Mouse (Mus musculus) lung, embryonic 14.5 days (tissue): Measurements from ENCODE around the gene Adamts16. TPM values are rescaled to one million over a fixed set of nuclear protein-coding genes. Genes with fewer than 3 reads are reported as not detected.
A peak's percentile ranks its signal among the peaks of the same experiment; 100 is the strongest.

Experiments
- ATAC-seq: fragments of 200-750 bp; cut with Nextera tagmentation; 2 replicates; pipeline ENCODE4 v1.8.0; 2017; ENCODE audit warnings: mild to moderate bottlenecking, moderate TSS enrichment, moderate library complexity; ENCODE audit not compliant: insufficient read depth
- DNase-seq: peaks from one replicate; pipeline ENCODE4 v3.0.0-alpha.2; 2015
- H3K27ac ChIP-seq: fragments of 300-500 bp; sonication (generic); 2 replicates; pipeline ENCODE4 v1.5.1; 2014; ENCODE audit warnings: low read depth, mild to moderate bottlenecking, moderate library complexity
- H3K27me3 ChIP-seq: fragments of 300-500 bp; sonication (generic); 2 replicates; pipeline ENCODE4 v1.6.1; 2014; ENCODE audit warnings: low read length, control low read depth; ENCODE audit not compliant: insufficient read depth
- H3K36me3 ChIP-seq: fragments of 300-500 bp; sonication (generic); 2 replicates; pipeline ENCODE4 v1.6.1; 2014; ENCODE audit warnings: control low read depth; ENCODE audit not compliant: insufficient read depth
- H3K4me1 ChIP-seq: fragments of 300-500 bp; sonication (generic); 2 replicates; pipeline ENCODE4 v1.6.1; 2014; ENCODE audit warnings: antibody characterized with exemption, control low read depth; ENCODE audit not compliant: insufficient read depth
- H3K4me2 ChIP-seq: fragments of 300-500 bp; sonication (generic); 2 replicates; pipeline ENCODE4 v1.6.1; 2014; ENCODE audit warnings: mild to moderate bottlenecking
- H3K4me3 ChIP-seq: fragments of 300-500 bp; sonication (generic); 2 replicates; pipeline ENCODE4 v1.5.1; 2014; ENCODE audit warnings: low read depth, low read length
- H3K9ac ChIP-seq: fragments of 300-500 bp; sonication (generic); 2 replicates; pipeline ENCODE4 v1.6.1; 2014
- H3K9me3 ChIP-seq: fragments of 300-500 bp; sonication (generic); 2 replicates; pipeline ENCODE4 v1.6.1; 2016; ENCODE audit warnings: low read depth, low read length, control low read depth
- CTCF ChIP-seq: IDR thresholded peaks from 2 replicates; pipeline ENCODE4 v1.5.1; 2016; ENCODE audit warnings: antibody characterized with exemption, low read depth
- WGBS: fragments of 180-500 bp; shearing (Covaris S2); extraction: QIAGEN DNeasy Blood & Tissue Kit; methylation state at CpG from one replicate; pipeline ENCODE4 v1.1.7; 2014; 5-methylcytosine and 5-hydroxymethylcytosine counted together
- polyA plus RNA-seq: library from polyadenylated mRNA; unstranded; fragments of >200 nt; fragmentation: Nextera tagmentation; extraction: Ambion mirVana; gene quantifications from 2 replicates; pipeline ENCODE4 v1.2.1, GENCODE M21; 2014

Adamts16 gene
- polyA plus RNA-seq, 1 experiment from 2014 or later = 0.04 TPM

- ATAC-seq (no peak), DNase-seq (peak; percentile 16)
- 0 out of 2 replicates have a peak, but pooled peaks have one; percentile 7 for TF ChIP-seq CTCF
These were observed 20.7 kb upstream of the Adamts16 start for GRCm38 (mm10) chr13:70862162-70862908.

GRCm38 (mm10) chr13:70853601-70854000 lies 12.0 kb upstream of the Adamts16 start:
- Histone ChIP-seq H3K4me3 (no peak overlapping the region), H3K36me3 (no peaks in the 10 kb centered on the region), H3K4me1 (no peaks in the 10 kb centered on the region), H3K9me3 (no peaks in the 10 kb centered on the region), H3K4me2 (no peak overlapping the region), H3K27ac (no peak overlapping the region), H3K9ac (no peak overlapping the region), H3K27me3 (no peaks in the 10 kb centered on the region)
- TF ChIP-seq CTCF = no peak
- DNase-seq (peak; percentile 78), ATAC-seq (0 out of 2 replicates have a peak, but pooled peaks have one; percentile 38)

More at GRCm38 (mm10) chr13:70862162-70862908, 20.7 kb upstream of the Adamts16 start:
- Histone ChIP-seq H3K36me3 (no peaks in the 10 kb centered on the region), H3K4me1 (no peaks in the 10 kb centered on the region), H3K4me3 (no peak overlapping the region), H3K9ac (no peak overlapping the region), H3K27me3 (no peaks in the 10 kb centered on the region), H3K4me2 (no peak overlapping the region), H3K9me3 (no peaks in the 10 kb centered on the region), H3K27ac (no peak overlapping the region)
- 36% methylated on average over 8 of the region's 8 CpGs for WGBS

GRCm38 (mm10) chr13:70846933-70847332 lies 5.3 kb upstream of the Adamts16 start:
- no peak for TF ChIP-seq CTCF
- 46% methylated on average over 2 of the region's 2 CpGs for WGBS
- Histone ChIP-seq H3K4me3 (no peak overlapping the region), H3K9me3 (no peaks in the 10 kb centered on the region), H3K36me3 (no peaks in the 10 kb centered on the region), H3K4me1 (no peaks in the 10 kb centered on the region), H3K27ac (no peak overlapping the region), H3K9ac (no peak overlapping the region), H3K27me3 (peaks cover 6% of the 10 kb centered on the region; the same call in 1 of the 2 replicates), H3K4me2 (no peak overlapping the region)
- ATAC-seq (no peak), DNase-seq (no peak)

GRCm38 (mm10) chr13:70845526-70845925 lies 3.9 kb upstream of the Adamts16 start:
- no peak overlapping the region for H3K4me2 ChIP-seq
- H3K27ac ChIP-seq = no peak overlapping the region
- no peaks in the 10 kb centered on the region for H3K4me1 ChIP-seq
- peaks cover 20% of the 10 kb centered on the region for H3K27me3 ChIP-seq
- no peak for DNase-seq
- H3K9me3 ChIP-seq = no peaks in the 10 kb centered on the region
- TF ChIP-seq CTCF = no peak
- no peak for ATAC-seq
- WGBS = 81% methylated on average over 7 of the region's 7 CpGs
- H3K9ac ChIP-seq = no peak overlapping the region
- no peaks in the 10 kb centered on the region for H3K36me3 ChIP-seq
- H3K4me3 ChIP-seq = no peak overlapping the region

GRCm38 (mm10) chr13:70842126-70842525 lies 515 bp upstream of the Adamts16 start:
- no peak for DNase-seq
- no peaks in the 10 kb centered on the region for H3K4me1 ChIP-seq
- WGBS = 51% methylated on average over 4 of the region's 4 CpGs
- no peak overlapping the region for H3K9ac ChIP-seq
- peaks cover 23% of the 10 kb centered on the region for H3K27me3 ChIP-seq
- no peak for TF ChIP-seq CTCF
- no peaks in the 10 kb centered on the region for H3K9me3 ChIP-seq
- ATAC-seq = no peak
- no peak overlapping the region for H3K4me3 ChIP-seq
- no peak overlapping the region for H3K27ac ChIP-seq
- no peak overlapping the region for H3K4me2 ChIP-seq
- H3K36me3 ChIP-seq = no peaks in the 10 kb centered on the region

GRCm38 (mm10) chr13:70840161-70840560 lies 1.4 kb downstream of the Adamts16 start:
- Histone ChIP-seq H3K4me2 (no peak overlapping the region), H3K27ac (no peak overlapping the region), H3K4me1 (no peaks in the 10 kb centered on the region), H3K9me3 (no peaks in the 10 kb centered on the region), H3K9ac (no peak overlapping the region), H3K4me3 (no peak overlapping the region), H3K27me3 (peaks cover 23% of the 10 kb centered on the region), H3K36me3 (no peaks in the 10 kb centered on the region)
- ATAC-seq (no peak), DNase-seq (peak; percentile 88)
- peak; percentile 91 for TF ChIP-seq CTCF
- WGBS = 6% methylated on average over 6 of the region's 6 CpGs

- ATAC-seq = no peak
- Histone ChIP-seq H3K9ac (no peak overlapping the region), H3K9me3 (no peaks in the 10 kb centered on the region), H3K4me3 (no peak overlapping the region), H3K27me3 (peaks cover 23% of the 10 kb centered on the region), H3K4me2 (no peak overlapping the region), H3K36me3 (no peaks in the 10 kb centered on the region), H3K27ac (no peak overlapping the region), H3K4me1 (no peaks in the 10 kb centered on the region)
- WGBS = 62% methylated on average over 5 of the region's 5 CpGs
- TF ChIP-seq CTCF = no peak
- peak; percentile 9 for DNase-seq
These were observed 4.0 kb downstream of the Adamts16 start for GRCm38 (mm10) chr13:70837571-70837970.
